Mouse (Mus musculus) MEL-GATA-1-ER (cell line): ENCODE data around the gene Bend6.

ENCODE experiments used
- DNase-seq: peaks from one replicate; pipeline ENCODE4 v3.0.0-alpha.2; 2012; ENCODE audit warnings: low read depth; ENCODE audit errors: extremely low read depth

The Bend6 gene

DNA sequence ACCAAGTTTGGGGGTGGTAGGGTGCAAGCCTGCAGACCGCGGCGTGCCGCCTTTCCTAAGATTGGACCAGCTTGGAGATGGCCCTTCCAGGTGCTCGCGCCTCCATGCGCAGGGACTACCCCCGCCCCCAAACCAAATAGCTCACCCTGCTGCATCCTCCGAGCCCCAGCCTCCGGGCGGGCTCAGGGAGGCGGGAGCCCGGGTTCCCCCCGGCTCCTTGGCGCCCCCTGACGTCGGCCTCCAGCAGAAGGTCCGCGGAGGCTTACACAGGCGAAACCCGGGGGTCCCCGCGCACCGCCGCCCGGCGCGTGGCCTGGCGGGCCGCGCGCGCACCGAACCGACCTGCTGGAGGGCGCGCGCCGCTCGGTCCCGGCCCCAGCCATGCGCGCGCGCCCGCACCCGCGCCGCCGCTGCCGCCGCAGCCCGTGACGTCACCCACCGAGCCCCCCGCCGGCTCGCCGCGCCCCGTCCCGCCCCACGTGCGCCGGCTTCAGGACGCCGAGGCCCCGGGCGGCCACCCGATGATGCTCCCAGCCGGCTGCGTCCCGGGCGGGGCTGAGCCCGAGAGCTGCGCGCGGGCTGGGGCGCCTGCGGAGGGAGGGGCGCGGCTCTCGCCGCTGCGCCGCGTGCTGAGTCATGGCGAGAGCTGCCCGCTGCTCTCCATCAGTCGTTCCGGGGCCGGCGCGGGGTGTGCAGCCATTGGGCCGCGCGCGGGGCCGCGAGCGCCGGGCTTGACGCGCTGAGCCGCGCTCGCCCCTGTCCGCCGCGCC, at the start of gene Bend6:
Gene Bend6, minus strand, starts transcription at position 396 of the 770 bp plus-strand sequence.
- no peak for DNase-seq

DNA sequence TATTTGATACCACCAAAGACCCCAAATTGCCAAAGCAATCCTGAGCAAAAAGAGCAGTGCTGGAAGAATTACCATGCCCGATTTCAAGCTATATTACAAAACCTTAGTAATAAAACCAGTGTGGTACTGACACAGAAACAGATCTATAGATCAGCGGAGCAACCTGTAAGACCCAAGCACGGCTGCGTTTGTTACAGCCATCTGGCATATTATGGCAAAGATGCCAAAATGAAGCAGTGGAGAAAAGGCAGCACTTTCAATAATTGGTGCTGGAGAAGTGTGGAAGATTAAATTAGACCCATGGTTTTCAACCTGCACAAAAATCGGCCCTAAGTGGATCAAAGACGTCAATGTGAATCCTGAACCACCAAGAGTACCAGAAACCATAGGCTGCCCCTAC, 48.0 kb upstream of the Bend6 start:
- DNase-seq, result no peak

DNA sequence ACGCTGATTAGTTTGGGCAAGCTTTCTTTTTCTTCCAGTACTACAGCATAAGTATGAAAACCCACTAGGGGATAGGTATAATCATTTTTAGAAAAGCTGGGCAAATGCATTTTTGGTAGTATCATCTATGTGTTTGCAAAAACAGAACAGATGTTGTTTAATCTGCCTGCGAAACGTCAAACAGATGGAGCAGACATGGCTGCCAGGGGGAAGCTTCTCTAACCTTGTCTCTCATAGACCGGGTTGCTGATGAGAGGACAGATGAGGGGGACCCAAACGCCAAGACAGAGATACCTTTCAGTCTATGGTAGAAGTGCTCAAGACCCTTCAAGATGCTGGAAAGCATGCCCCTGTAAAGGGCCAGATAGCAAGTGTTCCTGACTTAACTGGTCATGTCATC, 40.9 kb upstream of the Bend6 start:
- DNase-seq, result no peak

DNA sequence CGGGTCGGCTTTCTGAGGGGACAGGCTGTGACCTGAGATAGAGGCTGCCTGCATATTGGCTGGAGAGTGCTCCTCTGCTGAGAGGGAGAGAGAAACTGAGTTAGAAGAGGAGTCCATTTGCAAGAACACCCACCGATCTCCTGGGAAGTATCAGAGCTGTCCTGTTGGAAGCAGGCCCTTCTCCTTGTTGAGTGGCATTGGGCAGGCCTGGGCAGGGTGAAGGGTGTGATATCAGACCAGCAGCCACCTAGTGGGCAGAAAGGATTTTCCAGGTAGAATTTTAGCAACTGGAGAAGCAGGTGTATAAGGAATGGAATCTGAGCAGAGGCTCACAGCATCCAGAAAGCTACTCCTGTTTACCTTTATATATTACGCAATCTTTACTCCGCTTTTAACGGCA, 40.2 kb upstream of the Bend6 start:
- no peak for DNase-seq

DNA sequence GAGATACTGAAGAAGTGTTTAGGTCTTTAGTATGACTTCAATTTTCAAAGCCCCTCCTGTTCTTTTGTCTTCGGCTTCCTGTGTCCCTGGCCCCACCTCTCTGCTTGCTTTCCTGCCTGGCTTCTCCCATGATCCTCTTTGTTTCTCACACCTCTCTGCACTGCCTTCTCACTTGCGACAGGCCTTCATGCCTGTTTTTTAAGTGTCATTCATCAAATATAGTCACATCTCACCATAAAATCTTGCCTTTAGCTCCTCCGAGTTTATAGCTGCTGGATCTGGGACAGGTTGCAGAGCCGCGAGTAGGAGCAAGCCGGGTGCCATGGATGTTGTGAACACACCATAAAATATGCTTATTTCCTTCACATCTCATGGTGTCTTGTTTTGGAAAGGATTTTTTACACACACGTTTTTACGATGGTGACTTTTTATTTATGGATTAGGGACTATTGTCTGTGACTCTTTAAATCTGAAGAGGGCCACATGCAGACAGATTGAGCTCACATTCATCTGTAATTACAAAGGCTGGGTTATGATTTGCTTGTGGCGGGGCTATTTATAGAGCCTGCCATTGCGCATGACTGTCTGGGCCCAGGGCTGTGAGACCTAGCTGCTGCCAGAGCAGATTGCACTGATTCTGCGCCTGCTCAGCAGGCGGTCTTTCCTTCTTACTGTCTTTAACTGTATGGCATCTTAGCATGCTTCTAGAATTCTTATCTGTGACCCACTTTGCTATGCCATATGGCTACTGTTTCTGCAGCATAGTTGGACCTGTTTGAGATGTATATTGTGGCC, 39.2 kb upstream of the Bend6 start:
- DNase-seq, result no peak

DNA sequence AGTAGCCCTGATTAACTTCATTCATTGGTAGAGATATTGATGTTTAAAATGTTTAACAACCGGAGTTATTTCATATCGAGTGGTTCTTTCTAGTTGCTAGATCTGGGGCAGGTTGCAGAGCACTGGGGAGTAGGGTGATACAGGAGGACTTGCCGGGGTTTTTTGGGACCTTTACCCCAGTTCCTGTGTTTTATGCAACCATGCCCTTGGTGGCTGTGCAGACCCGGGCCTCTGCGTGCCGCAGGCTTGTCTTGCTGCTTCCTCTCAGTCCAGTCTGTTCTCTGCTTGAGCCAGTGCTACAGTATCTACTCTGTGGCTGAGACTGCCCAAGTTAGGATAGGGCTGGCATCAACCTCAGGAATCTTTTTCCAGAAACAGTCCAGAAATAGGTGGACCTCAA, 38.1 kb upstream of the Bend6 start:
- DNase-seq, result no peak

DNA sequence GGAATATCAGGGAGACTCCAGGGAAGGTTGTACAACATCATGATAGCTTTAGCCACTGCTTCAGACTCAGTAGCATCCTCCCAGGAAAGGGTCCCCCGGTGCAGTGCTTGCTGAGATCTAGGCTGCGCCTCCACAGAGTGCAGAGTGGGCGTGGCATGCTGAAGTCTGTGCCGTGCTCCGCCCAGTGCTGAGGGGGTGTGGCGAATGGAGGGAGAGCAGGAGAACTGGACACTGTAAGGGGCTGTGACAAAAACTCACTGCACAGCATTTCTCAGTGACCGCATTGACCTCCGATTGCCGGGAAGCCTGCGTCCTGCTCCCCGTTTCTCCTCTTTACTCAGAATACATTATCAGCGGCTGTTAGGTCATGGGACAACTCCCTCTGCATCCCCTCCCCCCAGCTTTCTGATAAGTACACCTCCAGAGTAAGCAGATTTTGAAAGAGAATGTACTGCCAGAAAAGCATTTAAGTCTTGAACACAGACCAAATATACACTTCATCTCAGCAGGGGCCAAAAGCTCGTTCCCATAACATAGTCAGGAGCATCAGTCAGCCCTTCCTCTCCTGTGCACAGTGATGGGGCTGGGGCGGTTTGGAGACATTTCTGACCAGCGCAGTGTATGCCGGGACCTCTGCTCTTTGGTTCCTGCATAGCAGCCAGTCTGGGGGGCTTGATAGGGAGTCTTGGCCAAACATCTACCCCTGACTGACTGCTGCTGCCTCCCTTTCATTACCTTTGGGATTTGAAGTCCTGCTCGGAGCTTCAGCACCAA, 37.5 kb upstream of the Bend6 start:
- no peak for DNase-seq

DNA sequence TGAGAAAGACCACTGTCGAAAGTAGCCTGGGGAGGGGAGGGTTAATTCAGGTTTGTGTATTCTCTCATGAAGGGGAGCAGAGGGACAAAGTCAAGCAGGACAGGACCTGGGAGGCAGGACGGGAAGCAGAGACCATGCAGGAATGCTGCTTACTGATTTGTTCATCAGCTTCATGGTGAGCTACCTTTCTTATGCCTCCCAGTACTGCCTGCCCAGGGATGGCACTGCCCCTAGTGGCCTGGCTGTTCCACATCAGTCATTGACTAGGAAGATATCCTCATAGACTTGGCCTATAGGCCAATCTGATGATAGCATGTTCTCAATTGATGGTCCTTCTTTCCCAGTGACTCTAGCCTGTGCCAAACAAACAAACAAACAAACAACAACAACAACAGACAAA, 36.3 kb upstream of the Bend6 start:
- DNase-seq, result no peak

DNA sequence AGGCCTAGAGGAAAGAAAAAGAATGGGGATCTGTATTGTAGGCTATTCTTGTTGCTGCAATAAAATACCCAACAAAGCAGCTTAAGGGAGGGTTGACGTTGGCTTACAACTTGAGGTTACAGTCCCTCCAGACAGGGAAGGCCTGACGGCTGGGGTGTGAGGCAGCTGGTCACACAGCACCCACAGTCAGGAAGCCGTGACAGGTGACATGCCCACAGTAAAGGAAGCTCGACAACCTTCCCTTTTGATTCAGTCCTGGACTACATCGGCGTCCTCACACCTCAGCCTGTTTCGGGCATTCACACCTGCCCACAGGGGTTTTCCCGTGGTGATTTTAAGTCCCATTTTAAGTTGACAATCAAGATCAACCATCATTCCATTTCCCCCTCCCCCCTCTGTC, 35.0 kb upstream of the Bend6 start:
- no peak for DNase-seq

DNA sequence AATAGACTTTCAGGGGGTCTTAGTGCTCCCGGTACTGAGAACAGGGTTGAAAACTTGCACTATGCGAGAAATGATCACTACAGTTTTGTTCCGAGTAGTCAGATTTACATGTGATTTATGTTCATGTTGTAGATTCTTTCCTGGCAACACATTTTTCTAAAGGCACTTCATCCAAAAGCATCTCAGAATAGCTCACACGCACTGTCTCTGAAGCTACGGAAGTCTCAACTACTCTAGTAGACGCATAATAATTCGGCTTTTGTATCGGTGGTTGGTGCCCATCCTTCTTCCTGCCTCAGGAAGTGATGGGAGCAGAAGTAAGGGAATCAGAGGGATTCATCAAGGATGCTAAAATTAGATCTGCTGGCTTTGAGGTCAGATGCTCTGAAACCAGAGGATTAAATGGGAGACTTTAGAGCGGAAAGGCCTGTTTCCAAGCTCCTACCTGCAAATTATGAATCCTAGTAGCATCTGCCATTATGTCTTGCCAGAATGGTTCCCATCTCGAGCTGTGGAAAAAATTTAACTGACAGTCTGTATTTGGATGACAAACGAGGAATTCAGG, 32.8 kb upstream of the Bend6 start:
- DNase-seq, result no peak

DNA sequence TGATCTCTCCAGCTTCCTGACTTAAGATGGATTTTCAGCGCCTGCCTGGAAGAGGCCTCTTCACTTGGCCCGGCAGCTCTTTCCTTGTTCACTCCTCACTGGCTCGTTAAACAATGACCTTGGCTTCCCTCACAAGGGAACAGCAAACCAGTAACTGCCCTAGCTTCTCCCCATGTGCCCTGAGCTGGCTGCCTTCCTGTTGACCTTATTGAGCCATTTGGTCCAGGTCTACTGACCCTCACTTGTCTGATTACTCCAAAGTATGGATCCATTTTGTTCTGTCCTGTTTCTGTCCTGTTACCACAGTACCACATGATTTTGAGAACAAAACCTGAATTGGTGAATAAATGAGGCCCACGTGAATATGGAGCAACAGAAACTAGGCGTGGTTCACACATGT, 32.2 kb upstream of the Bend6 start:
- no peak for DNase-seq

DNA sequence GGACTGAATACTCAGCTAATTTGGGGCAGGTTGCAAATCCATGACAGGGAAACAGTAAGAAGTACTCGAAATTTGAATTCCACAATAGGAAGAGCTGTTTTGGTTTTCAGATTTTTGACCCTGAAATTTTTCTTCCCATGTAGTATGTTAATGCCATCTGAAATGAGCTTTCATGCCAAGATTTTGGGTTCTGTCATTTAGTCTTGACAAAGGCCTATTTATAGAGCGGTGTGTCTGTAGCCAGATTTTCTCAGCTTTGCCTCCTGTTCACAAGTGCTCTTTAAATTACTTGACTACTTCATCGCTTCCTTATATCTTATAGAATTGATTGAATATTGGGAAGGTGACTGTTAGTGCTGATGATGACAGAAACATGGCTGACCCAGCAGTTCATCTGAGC, 28.3 kb upstream of the Bend6 start:
- DNase-seq, result no peak

DNA sequence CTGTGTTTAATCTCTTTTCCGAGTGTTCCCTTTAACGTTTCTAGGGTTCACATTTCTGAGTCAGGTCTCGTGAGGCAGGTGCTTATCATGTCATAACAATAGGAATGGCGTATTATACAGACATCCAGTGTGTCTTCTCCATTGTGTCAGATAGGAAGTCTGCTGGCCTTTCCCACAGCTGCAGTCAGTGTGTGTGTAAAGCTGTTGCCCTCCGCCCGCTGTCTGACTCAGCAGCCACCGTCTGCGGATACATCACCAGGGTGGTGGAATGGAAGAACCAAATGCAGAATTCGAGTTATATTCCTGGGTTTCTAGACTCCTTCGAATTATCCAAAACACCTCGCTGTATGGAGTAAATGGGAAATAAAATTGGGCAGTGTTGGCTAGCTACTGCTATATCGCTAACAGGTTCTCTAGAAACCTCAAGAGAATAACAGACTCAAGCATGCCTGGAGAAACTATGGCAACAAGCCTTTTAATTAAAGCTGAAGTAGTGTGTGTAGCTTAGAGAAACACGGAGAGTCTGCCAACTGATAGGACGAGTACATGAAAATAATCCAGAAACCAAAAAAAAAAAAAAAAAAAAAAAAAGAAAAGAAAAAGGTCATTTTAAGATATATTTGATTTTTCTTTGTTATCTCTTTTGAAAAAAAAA, 25.4 kb upstream of the Bend6 start:
- DNase-seq, result no peak

DNA sequence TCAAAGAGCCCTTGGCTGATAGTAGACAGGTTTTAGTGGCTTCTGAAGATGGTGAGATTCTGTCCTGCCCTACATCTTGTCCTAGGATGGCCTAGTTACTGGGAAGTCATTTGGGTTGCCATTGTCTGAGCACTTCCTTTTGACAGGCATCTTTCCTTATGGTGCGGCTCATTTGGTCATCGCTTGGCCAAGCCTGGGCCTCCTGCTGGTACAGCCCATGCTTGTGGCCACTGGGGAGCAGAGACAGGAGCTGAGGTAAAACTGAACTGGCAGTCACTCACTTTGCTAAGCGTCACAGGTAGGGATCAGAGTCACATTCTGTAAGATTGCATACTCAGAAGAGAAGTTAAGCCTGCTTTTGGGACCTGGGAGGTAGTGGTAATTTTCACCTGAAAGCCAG, 24.6 kb upstream of the Bend6 start:
- DNase-seq, result no peak

DNA sequence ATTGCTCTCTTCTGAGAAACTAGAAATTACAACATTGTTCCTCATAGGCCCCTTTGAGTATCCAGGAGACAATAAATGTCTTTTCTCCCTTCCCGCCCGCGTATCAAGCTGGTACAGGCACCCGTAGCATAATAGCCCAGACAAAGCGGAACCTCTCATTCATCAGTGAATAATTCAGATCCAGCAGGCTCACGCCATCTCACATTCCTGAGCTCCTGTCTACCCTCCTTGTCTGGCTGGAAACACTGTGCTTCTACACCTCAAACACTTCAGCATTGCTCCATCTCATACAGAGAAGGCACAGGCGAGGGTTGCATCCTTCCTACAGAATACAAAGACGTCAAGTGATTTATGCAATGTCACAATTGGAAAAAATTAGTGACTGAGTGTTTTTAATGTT, 24.2 kb upstream of the Bend6 start:
- no peak for DNase-seq

DNA sequence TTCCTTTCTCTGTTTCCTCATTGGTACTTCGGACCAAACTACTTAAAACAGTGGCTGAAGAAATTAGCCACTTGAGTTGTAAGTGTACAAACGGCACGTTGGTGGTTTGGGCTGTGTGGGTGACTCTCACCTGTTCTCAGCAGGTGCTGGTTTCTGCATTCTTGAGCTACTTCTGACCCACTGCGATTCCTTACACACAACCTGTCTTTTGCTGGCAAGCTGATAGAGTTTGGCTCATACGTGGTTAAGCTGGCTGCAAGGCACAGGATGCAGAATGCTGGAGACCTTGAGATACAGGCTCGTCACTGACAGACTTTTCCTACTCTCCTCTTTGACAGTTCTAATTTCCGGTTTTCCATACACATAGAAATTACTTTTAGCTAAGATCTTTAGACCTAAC, 19.9 kb upstream of the Bend6 start:
- no peak for DNase-seq

DNA sequence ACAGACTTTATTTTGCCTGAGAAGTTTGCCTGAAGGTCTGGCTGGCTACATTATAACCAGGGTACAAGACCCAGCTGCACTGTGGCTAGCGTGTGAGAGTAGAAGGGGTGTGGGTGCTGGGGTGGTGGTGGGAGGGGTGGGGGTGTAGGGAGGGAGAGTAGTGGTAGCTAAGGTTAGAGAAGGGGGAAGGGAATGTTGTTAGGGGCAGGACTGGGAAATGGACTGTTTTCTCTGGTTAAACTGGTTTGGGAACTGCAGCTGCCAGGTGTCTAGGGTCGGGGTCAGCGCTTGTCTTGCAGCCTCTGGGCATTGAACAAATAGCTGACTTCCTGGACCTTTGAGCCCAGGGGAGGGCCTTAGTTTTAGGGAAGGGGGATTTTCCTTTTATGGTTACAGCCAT, 17.7 kb upstream of the Bend6 start:
- DNase-seq, result no peak

DNA sequence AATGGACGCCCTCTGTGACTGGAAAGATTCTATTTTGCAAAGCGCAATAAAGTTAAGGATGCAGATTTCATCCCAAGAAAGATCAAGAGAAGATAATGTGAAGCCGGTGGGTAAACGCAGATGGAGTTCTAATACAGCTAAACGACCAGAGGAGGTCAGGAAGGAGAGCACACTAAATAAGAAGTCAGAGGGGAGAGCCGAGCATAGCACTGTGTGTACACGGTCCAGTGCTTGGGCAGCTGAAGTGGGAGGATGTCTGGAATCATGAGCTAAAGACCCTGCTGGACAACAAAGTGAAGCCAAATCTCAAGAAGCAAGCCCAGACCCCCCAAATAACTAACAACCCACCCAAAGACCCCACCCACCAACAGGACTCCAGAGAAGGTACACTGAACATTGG, 15.4 kb upstream of the Bend6 start:
- DNase-seq, result no peak

DNA sequence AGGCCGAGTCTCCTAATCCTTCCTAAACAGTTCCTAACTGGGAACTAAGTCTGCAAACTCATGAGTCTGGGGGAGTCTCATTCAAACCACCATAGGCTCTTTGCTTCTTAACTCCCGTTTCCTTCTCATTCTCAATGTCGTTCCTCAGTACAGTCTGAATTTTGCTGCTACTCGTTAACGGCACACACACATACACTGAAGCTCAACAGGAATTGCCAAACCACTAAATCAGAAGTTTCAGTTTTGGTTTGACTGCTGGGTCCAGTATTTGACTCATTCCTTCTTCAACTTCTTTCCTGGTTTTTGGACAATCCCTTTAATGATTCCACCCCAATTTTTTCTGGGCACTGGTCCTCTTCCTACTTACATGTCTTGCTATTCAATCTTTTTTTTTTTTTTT, 8.9 kb upstream of the Bend6 start:
- DNase-seq, result no peak

DNA sequence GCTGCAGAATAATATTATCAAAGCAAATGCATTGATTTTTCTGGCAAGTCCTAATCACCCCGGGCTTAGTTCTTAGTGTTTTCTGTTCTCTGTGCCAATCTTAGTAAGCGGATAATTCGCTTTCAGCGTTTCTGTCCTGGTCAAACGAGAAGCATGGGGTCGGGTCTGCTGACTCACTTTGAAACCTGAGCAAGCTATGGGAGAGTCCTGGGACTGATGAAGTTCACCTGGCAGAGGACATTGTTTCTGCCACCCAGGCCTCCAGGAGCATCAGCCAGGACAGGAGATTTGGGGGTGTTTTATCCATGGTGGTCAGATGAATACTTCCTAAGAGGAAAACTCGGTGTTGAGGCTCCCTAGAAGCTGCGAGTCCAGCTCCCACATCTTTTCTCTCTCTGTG, 4.0 kb upstream of the Bend6 start:
- no peak for DNase-seq

DNA sequence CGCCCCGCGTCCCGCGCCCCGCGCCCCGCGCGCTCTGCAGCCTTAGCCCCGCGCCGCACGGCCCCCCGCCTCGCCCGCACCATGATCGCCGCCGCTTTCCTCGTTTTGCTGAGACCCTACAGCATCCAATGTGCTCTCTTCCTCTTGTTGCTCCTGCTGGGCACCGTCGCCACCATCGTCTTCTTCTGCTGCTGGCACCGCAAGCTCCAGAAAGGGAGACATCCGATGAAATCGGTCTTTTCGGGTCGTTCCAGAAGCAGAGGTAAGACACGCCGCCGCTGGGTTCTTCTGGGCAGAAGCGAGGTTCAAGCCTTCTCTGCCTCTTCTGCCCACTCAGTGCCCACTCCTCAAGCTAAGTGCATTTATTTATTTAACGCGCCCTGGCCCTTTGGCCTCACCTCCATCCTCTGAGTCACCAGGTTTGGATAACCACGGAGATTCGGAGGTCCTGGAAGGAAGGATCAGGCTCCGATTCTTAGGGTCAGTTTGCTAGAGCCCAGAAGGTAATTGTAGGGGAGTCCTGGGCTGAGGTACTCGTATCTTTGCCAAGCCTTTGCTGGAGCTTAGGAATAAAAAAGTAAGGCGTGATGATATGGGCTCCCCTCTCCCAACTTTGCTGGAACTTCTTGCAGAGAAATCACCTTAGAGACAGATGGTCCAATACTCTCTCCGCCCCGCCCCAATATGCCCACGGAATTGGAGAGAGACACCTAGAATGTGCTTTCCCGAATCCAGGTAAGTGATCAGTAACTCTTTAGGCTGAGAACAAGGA, 761 bp upstream of the Bend6 start, which contains the start of gene Dst:
Gene Dst, plus strand, starts transcription at position 35 of the 772 bp plus-strand sequence.
- no peak for DNase-seq
